ENCODE assay signal across 11 mouse cellular contexts in genomic region chr10:25652742-25653563, GRCm38 (mm10).
DNase-seq lines count a peak whose midpoint lies in the region; ATAC-seq lines count a peak whose summit lies in the region.
"Had no signal": no experiment of that assay in that cellular context is flagged by ENCODE, and none has a peak within 500 bp of the region (broad histone marks: within the 10 kb centered on the region; RNA-seq: fewer than 3 reads in every experiment).

No protein-coding gene starts in this region.

- no peaks in the 10 kb centered on the region for H3K27me3 ChIP-seq in heart, embryonic 11.5 days (ENCODE audit: control insufficient read depth, insufficient read depth, low read length)
- no peaks in the 10 kb centered on the region for H3K27me3 ChIP-seq in lung, embryonic 16.5 days (ENCODE audit: control insufficient read depth, insufficient read depth, low read depth, low read length)
- H3K27me3 ChIP-seq in heart, embryonic 14.5 days (ENCODE audit: control insufficient read depth, insufficient read depth, low read length): no peaks in the 10 kb centered on the region

- WGBS in heart, embryonic 11.5 days (ENCODE audit: insufficient replicate concordance): 59% methylated on average over 16 of the region's 16 CpGs
- 50% methylated on average over 16 of the region's 16 CpGs for WGBS in lung, embryonic 16.5 days
- WGBS in heart, embryonic 14.5 days: 44% methylated on average over 16 of the region's 16 CpGs

- no peak overlapping the region for H3K4me3 ChIP-seq in heart, embryonic 11.5 days (ENCODE audit: low read depth, low read length)
- H3K4me3 ChIP-seq in lung, embryonic 16.5 days (ENCODE audit: low read length): no peak overlapping the region
- no peak overlapping the region for H3K4me3 ChIP-seq in heart, embryonic 14.5 days (ENCODE audit: control insufficient read depth in 1 of 2, insufficient read depth in 1 of 2, low read depth in 1 of 2, low read length in 2 of 2)

- H3K27ac ChIP-seq in heart, embryonic 11.5 days (ENCODE audit: low read depth, low read length): no peak overlapping the region
- H3K27ac ChIP-seq in lung, embryonic 16.5 days (ENCODE audit: low read length): no peak overlapping the region
- 0 out of 4 replicates have a peak overlapping the region, but pooled peaks have one; percentile 12 to 20 for H3K27ac ChIP-seq in heart, embryonic 14.5 days (replicated peaks in 1 of 2; ENCODE audit: control insufficient read depth in 1 of 2, insufficient read depth in 1 of 2, low read depth in 2 of 2, low read length in 2 of 2)

- no peak overlapping the region for H3K4me2 ChIP-seq in heart, embryonic 11.5 days
- H3K4me2 ChIP-seq in lung, embryonic 16.5 days (ENCODE audit: low read depth, low read length): no peak overlapping the region
- peak overlapping the region; percentile 28; the same call in 1 of the 2 replicates for H3K4me2 ChIP-seq in heart, embryonic 14.5 days (ENCODE audit: low read length)

- DNase-seq in heart, adult 18-20 months: peak; percentile 9 to 18
- DNase-seq in lung, postnatal 25 days (ENCODE audit: low spot score): no peak
- DNase-seq in retina, postnatal 1 day: peak; percentile 69
- DNase-seq in testis, postnatal 10 days (ENCODE audit: low spot score): no peak
- DNase-seq: cerebellum, adult 18-20 months; kidney, postnatal 36 days had no signal

- no peak overlapping the region for H3K9ac ChIP-seq in heart, embryonic 11.5 days (ENCODE audit: low read depth, low read length)
- H3K9ac ChIP-seq in lung, embryonic 16.5 days (ENCODE audit: low read length): no peak overlapping the region
- no peak overlapping the region for H3K9ac ChIP-seq in heart, embryonic 14.5 days (ENCODE audit: low read length)

- ATAC-seq in heart, embryonic 11.5 days (replicated peaks; ENCODE audit: insufficient number of reproducible peaks, low FRiP score, low TSS enrichment): no peak
- peak; percentile 68 for ATAC-seq in lung, embryonic 16.5 days (ENCODE audit: low read depth)
- ATAC-seq in heart, embryonic 14.5 days (ENCODE audit: insufficient number of reproducible peaks, insufficient read depth, low FRiP score, low read depth): no peak
- ATAC-seq: forebrain, embryonic 16.5 days; midbrain, embryonic 16.5 days had no signal

- H3K4me1 ChIP-seq in heart, embryonic 11.5 days (ENCODE audit: control insufficient read depth, insufficient read depth, low read length): no peaks in the 10 kb centered on the region
- H3K4me1 ChIP-seq in lung, embryonic 16.5 days (replicated peaks; ENCODE audit: control insufficient read depth, insufficient read depth, low read length): no peaks in the 10 kb centered on the region; the same call in 1 of the 2 replicates
- peaks cover 4 to 7% of the 10 kb centered on the region in 2 experiments; a peak in 3 of 4 replicates for H3K4me1 ChIP-seq in heart, embryonic 14.5 days (ENCODE audit: control insufficient read depth in 2 of 2, insufficient read depth in 2 of 2, low read length in 2 of 2)

- H3K36me3 ChIP-seq in heart, embryonic 11.5 days (ENCODE audit: control insufficient read depth, insufficient read depth, low read length): no peaks in the 10 kb centered on the region
- H3K36me3 ChIP-seq in lung, embryonic 16.5 days (ENCODE audit: control insufficient read depth, insufficient read depth, low read length): no peaks in the 10 kb centered on the region
- no peaks in the 10 kb centered on the region for H3K36me3 ChIP-seq in heart, embryonic 14.5 days (ENCODE audit: control insufficient read depth, insufficient read depth, low read length)

- 0 out of 2 replicates have a peak, but pooled peaks cover under 1% of the 10 kb centered on the region for H3K9me3 ChIP-seq in heart, embryonic 11.5 days (replicated peaks; ENCODE audit: control insufficient read depth, low read length)
- no peaks in the 10 kb centered on the region for H3K9me3 ChIP-seq in lung, embryonic 16.5 days (ENCODE audit: control insufficient read depth, low read length)
- H3K9me3 ChIP-seq in heart, embryonic 14.5 days (ENCODE audit: control insufficient read depth, low read length): no peaks in the 10 kb centered on the region

Comparison
In these comparisons a context has a peak if more than half of its experiments do, and no peak if none do; other contexts are left out.
1. H3K27ac ChIP-seq: peak in heart, embryonic 14.5 days (2 of 2); none in heart, embryonic 11.5 days (single experiment) and lung, embryonic 16.5 days (single experiment).
2. DNase-seq: peak in heart, adult 18-20 months (2 of 2) and retina, postnatal 1 day (single experiment); none in lung, postnatal 25 days (single experiment) and testis, postnatal 10 days (single experiment).